Mouse (Mus musculus): ENCODE measurements around the gene Ubtd2. TPM values are rescaled to one million over a fixed set of nuclear protein-coding genes. Genes with fewer than 3 reads are reported as not detected.
A peak's percentile ranks its signal among the peaks of the same experiment; 100 is the strongest.

Gene Ubtd2
- polyA plus RNA-seq (2015; fragmentation: Nextera tagmentation; extraction: Ambion mirVana) = 3.8 and 4.5 TPM in 2 replicates

DNA sequence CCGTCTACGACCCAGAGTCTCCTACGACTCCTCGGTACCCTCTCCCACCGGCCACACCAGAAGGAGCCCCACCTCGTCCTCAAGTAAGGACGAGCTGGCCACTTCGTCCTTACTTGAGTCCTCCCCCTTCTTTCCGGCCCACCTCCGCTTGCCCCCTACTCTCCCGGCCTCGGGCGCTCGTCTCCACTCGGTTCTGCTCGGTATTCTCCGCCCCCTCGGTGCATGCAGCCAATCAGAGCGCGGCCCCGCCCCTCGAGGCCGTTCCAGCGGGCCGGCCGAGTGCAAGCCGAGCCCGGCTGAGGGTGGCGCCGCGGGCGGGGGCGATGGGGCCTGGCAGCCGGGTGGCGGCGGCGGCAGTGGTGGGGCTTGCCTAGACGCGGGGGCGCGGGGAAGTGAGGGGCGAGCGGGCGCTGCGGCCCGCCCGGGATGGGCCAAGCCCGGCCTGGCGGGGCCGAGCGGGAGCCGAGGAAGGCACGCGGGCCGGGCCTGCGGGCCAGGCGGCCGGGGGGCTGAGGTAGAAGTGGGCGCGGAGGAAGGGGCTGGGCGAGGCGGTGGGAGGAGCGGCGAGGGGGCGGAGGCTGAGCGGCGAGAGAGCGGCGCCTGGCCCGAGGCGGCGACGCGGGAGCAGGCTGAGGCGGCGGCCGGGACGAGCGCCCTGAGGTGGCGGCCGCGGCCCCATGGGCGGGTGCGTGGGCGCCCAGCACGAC lies at the start of gene Ubtd2:
Gene Ubtd2, plus strand, starts transcription at position 571 of the 707 bp plus-strand sequence.
- Histone ChIP-seq H3K27me3 (ENCODE audit: control insufficient read depth, insufficient read depth, low read depth, low read length) (peaks cover 18% of the 10 kb centered on the region), H3K4me2 (ENCODE audit: low read depth, low read length) (peak within 1 kb of the TSS; percentile 99), H3K27ac (ENCODE audit: low read length) (peak within 1 kb of the TSS; percentile 82), H3K4me3 (ENCODE audit: low read depth, low read length) (peak within 1 kb of the TSS; percentile 87), H3K4me1 (ENCODE audit: control insufficient read depth, low read depth, low read length) (peaks cover 17% of the 10 kb centered on the region), H3K9ac (ENCODE audit: low read depth, low read length) (peak within 1 kb of the TSS; percentile 84), H3K36me3 (ENCODE audit: control insufficient read depth, insufficient read depth) (no peaks in the 10 kb centered on the region), H3K9me3 (replicated peaks; ENCODE audit: control insufficient read depth, low read length) (no peaks in the 10 kb centered on the region)
- ATAC-seq (ENCODE audit: low read depth) = peak; percentile 96
- under 1% methylated on average over 66 of the region's 86 CpGs for WGBS (ENCODE audit: insufficient replicate concordance)

DNA sequence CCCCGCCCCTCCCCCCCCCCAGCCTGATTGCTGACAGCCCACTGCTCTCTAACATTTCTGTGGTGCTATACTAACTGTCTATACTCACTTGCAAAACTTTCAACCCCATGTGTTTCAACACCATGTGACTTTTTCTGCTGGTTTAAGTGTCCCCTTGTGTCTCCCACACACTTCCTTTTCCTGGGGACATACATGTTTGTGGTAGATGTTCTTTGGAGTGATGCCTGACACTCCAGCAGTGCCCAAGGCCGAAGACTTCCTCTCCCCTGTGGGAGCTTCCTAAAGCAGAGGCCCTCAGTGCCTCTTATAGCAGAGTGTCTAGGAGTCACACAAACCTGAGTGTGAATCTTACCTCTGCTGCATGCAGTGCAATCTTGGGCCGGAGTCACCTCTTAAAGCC lies 47.3 kb upstream of the Ubtd2 start:
- Histone ChIP-seq H3K27ac (ENCODE audit: low read length) (no peak overlapping the region), H3K36me3 (ENCODE audit: control insufficient read depth, insufficient read depth) (no peaks in the 10 kb centered on the region), H3K4me3 (ENCODE audit: low read depth, low read length) (no peak overlapping the region), H3K9me3 (replicated peaks; ENCODE audit: control insufficient read depth, low read length) (no peaks in the 10 kb centered on the region), H3K4me2 (ENCODE audit: low read depth, low read length) (no peak overlapping the region), H3K4me1 (ENCODE audit: control insufficient read depth, low read depth, low read length) (no peaks in the 10 kb centered on the region), H3K9ac (ENCODE audit: low read depth, low read length) (no peak overlapping the region), H3K27me3 (ENCODE audit: control insufficient read depth, insufficient read depth, low read depth, low read length) (no peaks in the 10 kb centered on the region)
- peak; percentile 39; the same call in 1 of the 2 replicates for ATAC-seq (ENCODE audit: low read depth)
- WGBS (ENCODE audit: insufficient replicate concordance) = 40% methylated on average over 3 of the region's 3 CpGs

- no peak overlapping the region for H3K27ac ChIP-seq (ENCODE audit: low read length)
- no peak overlapping the region for H3K4me3 ChIP-seq (ENCODE audit: low read depth, low read length)
- no peak overlapping the region for H3K9ac ChIP-seq (ENCODE audit: low read depth, low read length)
- H3K36me3 ChIP-seq (ENCODE audit: control insufficient read depth, insufficient read depth) = no peaks in the 10 kb centered on the region
- no peak for ATAC-seq (ENCODE audit: low read depth)
- H3K27me3 ChIP-seq (ENCODE audit: control insufficient read depth, insufficient read depth, low read depth, low read length) = no peaks in the 10 kb centered on the region
- H3K4me1 ChIP-seq (ENCODE audit: control insufficient read depth, low read depth, low read length) = no peaks in the 10 kb centered on the region
- H3K4me2 ChIP-seq (ENCODE audit: low read depth, low read length) = no peak overlapping the region
- H3K9me3 ChIP-seq (replicated peaks; ENCODE audit: control insufficient read depth, low read length) = no peaks in the 10 kb centered on the region
Observed at GRCm38 (mm10) chr11:32409052-32409451, 46.1 kb upstream of the Ubtd2 start.

DNA sequence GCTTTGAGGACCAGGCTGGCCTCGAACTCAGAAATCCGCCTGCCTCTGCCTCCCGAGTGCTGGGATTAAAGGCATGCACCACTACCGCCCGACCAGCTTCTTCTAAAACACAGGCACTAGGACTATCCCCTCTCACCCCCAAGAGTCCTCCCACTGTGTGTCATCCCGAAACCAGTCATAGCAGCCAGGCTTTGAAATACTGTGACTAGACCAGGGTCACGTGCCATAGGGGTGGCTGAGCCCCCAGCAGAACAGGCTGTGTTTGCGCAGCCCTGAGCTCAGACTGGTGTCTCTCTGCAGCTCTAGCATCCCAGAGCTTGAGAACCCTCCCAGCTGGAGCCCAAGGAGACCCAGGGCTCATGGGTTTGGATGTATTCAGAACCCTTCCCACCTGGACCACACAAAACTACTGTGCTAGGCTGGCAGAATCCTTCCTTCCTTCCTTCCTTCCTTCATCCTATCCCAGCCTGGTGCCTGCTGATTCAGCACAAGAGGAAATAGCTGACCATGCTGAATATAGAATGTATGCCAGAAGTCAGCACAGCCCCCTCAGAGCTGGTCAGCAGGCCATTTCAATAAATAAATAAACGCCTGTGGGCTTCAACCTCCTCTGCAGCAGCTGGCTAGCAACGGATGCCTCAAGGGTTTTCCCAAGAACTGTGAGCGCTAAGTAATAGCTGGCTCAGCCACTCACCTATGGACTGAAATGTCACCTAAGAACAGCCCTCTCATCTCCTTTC lies 45.2 kb upstream of the Ubtd2 start:
- ATAC-seq (ENCODE audit: low read depth) = 0 out of 2 replicates have a peak, but pooled peaks have one; percentile 11
- Histone ChIP-seq H3K4me3 (ENCODE audit: low read depth, low read length) (no peak overlapping the region), H3K4me1 (ENCODE audit: control insufficient read depth, low read depth, low read length) (no peaks in the 10 kb centered on the region), H3K36me3 (ENCODE audit: control insufficient read depth, insufficient read depth) (no peaks in the 10 kb centered on the region), H3K27me3 (ENCODE audit: control insufficient read depth, insufficient read depth, low read depth, low read length) (no peaks in the 10 kb centered on the region), H3K9ac (ENCODE audit: low read depth, low read length) (no peak overlapping the region), H3K27ac (ENCODE audit: low read length) (no peak overlapping the region), H3K9me3 (replicated peaks; ENCODE audit: control insufficient read depth, low read length) (no peaks in the 10 kb centered on the region), H3K4me2 (ENCODE audit: low read depth, low read length) (no peak overlapping the region)
- 70% methylated on average over 11 of the region's 11 CpGs for WGBS (ENCODE audit: insufficient replicate concordance)

GRCm38 (mm10) chr11:32420001-32420400 lies 35.2 kb upstream of the Ubtd2 start:
- Histone ChIP-seq H3K9ac (ENCODE audit: low read depth, low read length) (no peak overlapping the region), H3K4me1 (ENCODE audit: control insufficient read depth, low read depth, low read length) (no peaks in the 10 kb centered on the region), H3K4me3 (ENCODE audit: low read depth, low read length) (no peak overlapping the region), H3K9me3 (replicated peaks; ENCODE audit: control insufficient read depth, low read length) (no peaks in the 10 kb centered on the region), H3K36me3 (ENCODE audit: control insufficient read depth, insufficient read depth) (no peaks in the 10 kb centered on the region), H3K4me2 (ENCODE audit: low read depth, low read length) (no peak overlapping the region), H3K27me3 (ENCODE audit: control insufficient read depth, insufficient read depth, low read depth, low read length) (no peaks in the 10 kb centered on the region), H3K27ac (ENCODE audit: low read length) (no peak overlapping the region)
- ATAC-seq (ENCODE audit: low read depth) = no peak
- 63% methylated on average over 5 of the region's 5 CpGs for WGBS (ENCODE audit: insufficient replicate concordance)

GRCm38 (mm10) chr11:32423311-32423710 lies 31.9 kb upstream of the Ubtd2 start:
- no peak overlapping the region for H3K4me3 ChIP-seq (ENCODE audit: low read depth, low read length)
- H3K9ac ChIP-seq (ENCODE audit: low read depth, low read length) = no peak overlapping the region
- H3K9me3 ChIP-seq (replicated peaks; ENCODE audit: control insufficient read depth, low read length) = no peaks in the 10 kb centered on the region
- WGBS (ENCODE audit: insufficient replicate concordance) = 69% methylated on average over 12 of the region's 12 CpGs
- H3K27me3 ChIP-seq (ENCODE audit: control insufficient read depth, insufficient read depth, low read depth, low read length) = no peaks in the 10 kb centered on the region
- no peaks in the 10 kb centered on the region for H3K4me1 ChIP-seq (ENCODE audit: control insufficient read depth, low read depth, low read length)
- no peak overlapping the region for H3K4me2 ChIP-seq (ENCODE audit: low read depth, low read length)
- no peak for ATAC-seq (ENCODE audit: low read depth)
- H3K27ac ChIP-seq (ENCODE audit: low read length) = no peak overlapping the region
- H3K36me3 ChIP-seq (ENCODE audit: control insufficient read depth, insufficient read depth) = no peaks in the 10 kb centered on the region

DNA sequence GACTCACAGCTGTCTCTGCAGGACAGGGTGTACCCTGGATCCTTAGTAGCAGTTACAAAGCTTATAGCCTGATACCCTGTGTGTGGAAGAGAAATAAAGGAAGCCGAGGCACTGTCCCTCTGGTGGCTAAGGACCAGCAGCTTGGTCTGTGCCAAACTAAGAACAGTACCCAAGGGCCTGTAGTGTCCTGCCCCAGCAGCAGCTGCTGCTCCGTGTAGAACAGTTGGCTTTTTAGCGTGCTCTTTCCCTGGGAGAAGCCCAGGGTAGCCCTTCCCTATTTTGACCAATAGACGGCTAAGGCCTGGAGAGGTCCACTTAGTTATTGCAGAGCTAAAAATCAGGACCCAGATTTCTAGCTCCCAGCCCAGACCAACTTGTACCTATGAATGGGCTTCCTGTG lies 30.6 kb upstream of the Ubtd2 start:
- no peak for ATAC-seq (ENCODE audit: low read depth)
- WGBS (ENCODE audit: insufficient replicate concordance) = 57% methylated on average over 4 of the region's 4 CpGs
- H3K36me3 ChIP-seq (ENCODE audit: control insufficient read depth, insufficient read depth) = no peaks in the 10 kb centered on the region

GRCm38 (mm10) chr11:32425043-32425658 lies 30.0 kb upstream of the Ubtd2 start:
- Histone ChIP-seq H3K36me3 (ENCODE audit: control insufficient read depth, insufficient read depth) (no peaks in the 10 kb centered on the region), H3K9me3 (replicated peaks; ENCODE audit: control insufficient read depth, low read length) (no peaks in the 10 kb centered on the region), H3K4me1 (ENCODE audit: control insufficient read depth, low read depth, low read length) (no peaks in the 10 kb centered on the region), H3K27me3 (ENCODE audit: control insufficient read depth, insufficient read depth, low read depth, low read length) (no peaks in the 10 kb centered on the region), H3K4me3 (ENCODE audit: low read depth, low read length) (no peak overlapping the region), H3K27ac (ENCODE audit: low read length) (no peak overlapping the region), H3K9ac (ENCODE audit: low read depth, low read length) (no peak overlapping the region), H3K4me2 (ENCODE audit: low read depth, low read length) (no peak overlapping the region)
- WGBS (ENCODE audit: insufficient replicate concordance) = 54% methylated on average over 10 of the region's 10 CpGs
- ATAC-seq (ENCODE audit: low read depth) = no peak

More for the DNA sequence above, 30.6 kb upstream of the Ubtd2 start:
- H3K4me2 ChIP-seq (ENCODE audit: low read depth, low read length) = no peak overlapping the region
- no peak overlapping the region for H3K4me3 ChIP-seq (ENCODE audit: low read depth, low read length)
- no peaks in the 10 kb centered on the region for H3K9me3 ChIP-seq (replicated peaks; ENCODE audit: control insufficient read depth, low read length)
- H3K27ac ChIP-seq (ENCODE audit: low read length) = no peak overlapping the region
- H3K9ac ChIP-seq (ENCODE audit: low read depth, low read length) = no peak overlapping the region
- no peaks in the 10 kb centered on the region for H3K27me3 ChIP-seq (ENCODE audit: control insufficient read depth, insufficient read depth, low read depth, low read length)
- H3K4me1 ChIP-seq (ENCODE audit: control insufficient read depth, low read depth, low read length) = no peaks in the 10 kb centered on the region

GRCm38 (mm10) chr11:32427537-32427936 lies 27.6 kb upstream of the Ubtd2 start:
- Histone ChIP-seq H3K9ac (ENCODE audit: low read depth, low read length) (no peak overlapping the region), H3K4me2 (ENCODE audit: low read depth, low read length) (no peak overlapping the region), H3K9me3 (replicated peaks; ENCODE audit: control insufficient read depth, low read length) (no peaks in the 10 kb centered on the region), H3K4me3 (ENCODE audit: low read depth, low read length) (no peak overlapping the region), H3K27ac (ENCODE audit: low read length) (no peak overlapping the region), H3K4me1 (ENCODE audit: control insufficient read depth, low read depth, low read length) (no peaks in the 10 kb centered on the region), H3K27me3 (ENCODE audit: control insufficient read depth, insufficient read depth, low read depth, low read length) (no peaks in the 10 kb centered on the region), H3K36me3 (ENCODE audit: control insufficient read depth, insufficient read depth) (no peaks in the 10 kb centered on the region)
- WGBS (ENCODE audit: insufficient replicate concordance) = 51% methylated on average over 7 of the region's 7 CpGs
- ATAC-seq (ENCODE audit: low read depth) = no peak
